Mouse (Mus musculus) liver, embryonic 11.5 days (tissue): Measurements from ENCODE around the gene Specc1. TPM values are rescaled to one million over a fixed set of nuclear protein-coding genes. Genes with fewer than 3 reads are reported as not detected.

Experiments used
- ATAC-seq: fragments of 200-750 bp; cut with Nextera tagmentation; replicated peaks from 2 replicates; pipeline ENCODE4 v1.8.0; 2017; ENCODE audit warnings: moderate number of reproducible peaks, mild to moderate bottlenecking, moderate TSS enrichment, moderate library complexity; ENCODE audit not compliant: low FRiP score
- DNase-seq: peaks from one replicate; pipeline ENCODE4 v3.0.0-alpha.2; 2017; ENCODE audit warnings: low spot score
- H3K27ac ChIP-seq: fragments of 300-500 bp; sonication (generic); 2 replicates; pipeline ENCODE4 v1.5.1; 2014; ENCODE audit warnings: mild to moderate bottlenecking, low read depth, low read length, control low read depth
- H3K27me3 ChIP-seq: fragments of 300-500 bp; sonication (generic); replicated peaks from 2 replicates; pipeline ENCODE4 v1.6.1; 2014; ENCODE audit warnings: low read length, mixed read lengths; ENCODE audit not compliant: control insufficient read depth, insufficient read depth
- H3K36me3 ChIP-seq: fragments of 300-500 bp; sonication (generic); 2 replicates; pipeline ENCODE4 v1.6.1; 2014; ENCODE audit warnings: mild to moderate bottlenecking, low read length, moderate library complexity, mixed read lengths; ENCODE audit not compliant: control insufficient read depth, insufficient read depth
- H3K4me1 ChIP-seq: fragments of 300-500 bp; sonication (generic); replicated peaks from 2 replicates; pipeline ENCODE4 v1.6.1; 2014; ENCODE audit warnings: low read length, mixed read lengths; ENCODE audit not compliant: control insufficient read depth, insufficient read depth
- H3K4me2 ChIP-seq: fragments of 300-500 bp; sonication (generic); 2 replicates; pipeline ENCODE4 v1.6.1; 2014; ENCODE audit warnings: mild to moderate bottlenecking, control low read depth, moderate library complexity
- H3K4me3 ChIP-seq: fragments of 300-500 bp; sonication (generic); 2 replicates; pipeline ENCODE4 v1.5.1; 2014; ENCODE audit warnings: low read depth, low read length, control low read depth
- H3K9ac ChIP-seq: fragments of 300-500 bp; sonication (generic); 2 replicates; pipeline ENCODE4 v1.6.1; 2014; ENCODE audit warnings: low read depth, low read length, control low read depth
- H3K9me3 ChIP-seq: fragments of 300-500 bp; sonication (generic); 2 replicates; pipeline ENCODE4 v1.6.1; 2016; ENCODE audit warnings: low read length, inconsistent platforms, mixed read lengths; ENCODE audit not compliant: control insufficient read depth
- WGBS: fragments of 180-500 bp; shearing (Covaris S2); extraction: QIAGEN DNeasy Blood & Tissue Kit; methylation state at CpG from one replicate; pipeline ENCODE4 v1.1.7; 2014; 5-methylcytosine and 5-hydroxymethylcytosine counted together
- polyA plus RNA-seq: library from polyadenylated mRNA; unstranded; fragments of >200 nt; fragmentation: Nextera tagmentation; extraction: Ambion mirVana; gene quantifications from 2 replicates; pipeline ENCODE4 v1.2.1, GENCODE M21; 2014

Specc1 gene
- polyA plus RNA-seq, 1 experiment from 2014 or later: 23.6 TPM

- Histone ChIP-seq H3K4me1 (no peaks in the 10 kb centered on the region), H3K4me3 (no peak overlapping the region), H3K9me3 (no peaks in the 10 kb centered on the region), H3K9ac (no peak overlapping the region), H3K27me3 (no peaks in the 10 kb centered on the region), H3K4me2 (no peak overlapping the region), H3K27ac (no peak overlapping the region), H3K36me3 (no peaks in the 10 kb centered on the region)
- ATAC-seq (no peak), DNase-seq (no peak)
- 81% methylated on average over 12 of the region's 12 CpGs for WGBS
Measured at GRCm38 (mm10) chr11:62213384-62213989, 256.9 kb downstream of the Specc1 start.

- Histone ChIP-seq H3K36me3 (no peaks in the 10 kb centered on the region), H3K4me3 (no peak overlapping the region), H3K4me1 (no peaks in the 10 kb centered on the region), H3K27ac (no peak overlapping the region), H3K9me3 (no peaks in the 10 kb centered on the region), H3K4me2 (no peak overlapping the region), H3K9ac (no peak overlapping the region), H3K27me3 (no peaks in the 10 kb centered on the region)
- ATAC-seq (no peak), DNase-seq (no peak)
- WGBS: 69% methylated on average over 2 of the region's 2 CpGs
Measured at GRCm38 (mm10) chr11:62215107-62215506, 258.5 kb downstream of the Specc1 start.

- 78% methylated on average over 6 of the region's 6 CpGs for whole genome bisulfite sequencing
- no peaks in the 10 kb centered on the region for H3K9me3 ChIP-seq
Measured at GRCm38 (mm10) chr11:62217751-62218150, 261.2 kb downstream of the Specc1 start.

GRCm38 (mm10) chr11:62220756-62221510 is 264.4 kb downstream of the Specc1 start:
- no peak for ATAC-seq
- H3K9ac ChIP-seq: no peak overlapping the region
- no peak overlapping the region for H3K27ac ChIP-seq
- H3K4me1 ChIP-seq: peaks cover 2% of the 10 kb centered on the region; the same call in 1 of the 2 replicates
- DNase-seq: no peak
- no peak overlapping the region for H3K4me3 ChIP-seq
- no peaks in the 10 kb centered on the region for H3K36me3 ChIP-seq
- H3K27me3 ChIP-seq: no peaks in the 10 kb centered on the region
- H3K4me2 ChIP-seq: no peak overlapping the region
- WGBS: 72% methylated on average over 7 of the region's 7 CpGs
- no peaks in the 10 kb centered on the region for H3K9me3 ChIP-seq

More at GRCm38 (mm10) chr11:62217751-62218150, 261.2 kb downstream of the Specc1 start:
- no peaks in the 10 kb centered on the region for H3K36me3 ChIP-seq
- H3K27me3 ChIP-seq: no peaks in the 10 kb centered on the region
- DNase-seq: no peak
- H3K27ac ChIP-seq: no peak overlapping the region
- no peaks in the 10 kb centered on the region for H3K4me1 ChIP-seq
- ATAC-seq: no peak
- H3K4me3 ChIP-seq: no peak overlapping the region
- no peak overlapping the region for H3K9ac ChIP-seq
- no peak overlapping the region for H3K4me2 ChIP-seq

- DNase-seq (no peak), ATAC-seq (no peak)
- Histone ChIP-seq H3K27me3 (no peaks in the 10 kb centered on the region), H3K9me3 (no peaks in the 10 kb centered on the region), H3K4me1 (peaks cover 2% of the 10 kb centered on the region; the same call in 1 of the 2 replicates), H3K27ac (no peak overlapping the region), H3K4me3 (no peak overlapping the region), H3K36me3 (no peaks in the 10 kb centered on the region), H3K4me2 (no peak overlapping the region), H3K9ac (no peak overlapping the region)
- WGBS: 61% methylated on average over 5 of the region's 5 CpGs
Measured at GRCm38 (mm10) chr11:62223416-62223815, 266.9 kb downstream of the Specc1 start.

- no peak overlapping the region for H3K4me2 ChIP-seq
- peaks cover 2% of the 10 kb centered on the region; the same call in 1 of the 2 replicates for H3K4me1 ChIP-seq
- no peaks in the 10 kb centered on the region for H3K27me3 ChIP-seq
- no peaks in the 10 kb centered on the region for H3K36me3 ChIP-seq
- no peak overlapping the region for H3K9ac ChIP-seq
- no peak for ATAC-seq
- no peak for DNase-seq
- no peaks in the 10 kb centered on the region for H3K9me3 ChIP-seq
- H3K27ac ChIP-seq: no peak overlapping the region
- 77% methylated on average over 7 of the region's 7 CpGs for WGBS
- H3K4me3 ChIP-seq: no peak overlapping the region
Measured at GRCm38 (mm10) chr11:62223962-62224361, 267.4 kb downstream of the Specc1 start.

GRCm38 (mm10) chr11:62224797-62225196 is 268.2 kb downstream of the Specc1 start:
- Histone ChIP-seq H3K27me3 (no peaks in the 10 kb centered on the region), H3K4me2 (no peak overlapping the region), H3K9ac (no peak overlapping the region), H3K27ac (no peak overlapping the region), H3K9me3 (no peaks in the 10 kb centered on the region), H3K4me3 (no peak overlapping the region), H3K36me3 (no peaks in the 10 kb centered on the region), H3K4me1 (peaks cover 2% of the 10 kb centered on the region; the same call in 1 of the 2 replicates)
- DNase-seq (no peak), ATAC-seq (no peak)
- WGBS: 77% methylated on average over 4 of the region's 4 CpGs

GRCm38 (mm10) chr11:62240631-62241261 is 284.2 kb downstream of the Specc1 start:
- no peaks in the 10 kb centered on the region for H3K4me1 ChIP-seq
- no peaks in the 10 kb centered on the region for H3K27me3 ChIP-seq
- H3K9ac ChIP-seq: no peak overlapping the region
- ATAC-seq: no peak
- no peak overlapping the region for H3K4me3 ChIP-seq
- 69% methylated on average over 12 of the region's 12 CpGs for WGBS
- DNase-seq: no peak
- no peak overlapping the region for H3K4me2 ChIP-seq
- H3K36me3 ChIP-seq: no peaks in the 10 kb centered on the region
- H3K27ac ChIP-seq: no peak overlapping the region
- no peaks in the 10 kb centered on the region for H3K9me3 ChIP-seq
